Mouse (Mus musculus) kidney, adult 11 months (tissue): ENCODE measurements around the gene Igsf11.

Experiments used
- DNase-seq: peaks from one replicate; pipeline ENCODE4 v3.0.0; 2022

Igsf11 gene

GRCm38 (mm10) chr16:38986410-38986809 lies 93.9 kb downstream of the Igsf11 start:
- DNase-seq = no peak

GRCm38 (mm10) chr16:38993711-38994110 lies 101.2 kb downstream of the Igsf11 start:
- no peak for DNase-seq

- no peak for DNase-seq
Observed at GRCm38 (mm10) chr16:38998496-38999258, 106.2 kb downstream of the Igsf11 start.

- DNase-seq = no peak
Observed at GRCm38 (mm10) chr16:38999298-38999697, 106.8 kb downstream of the Igsf11 start.

GRCm38 (mm10) chr16:39006978-39007377 lies 114.5 kb downstream of the Igsf11 start:
- DNase-seq = no peak

GRCm38 (mm10) chr16:39019449-39019848 lies 127.0 kb downstream of the Igsf11 start:
- DNase-seq = no peak

- DNase-seq = no peak
Observed at GRCm38 (mm10) chr16:39025989-39026736, 133.7 kb downstream of the Igsf11 start.

- no peak for DNase-seq
Observed at GRCm38 (mm10) chr16:39031350-39031749, 138.9 kb downstream of the Igsf11 start.

- DNase-seq = no peak
Observed at GRCm38 (mm10) chr16:39037257-39037656, 144.8 kb downstream of the Igsf11 start.

- no peak for DNase-seq
Observed at GRCm38 (mm10) chr16:39044381-39044780, 151.9 kb downstream of the Igsf11 start.

- peak; percentile 19 for DNase-seq
Observed at GRCm38 (mm10) chr16:39048889-39049288, 156.4 kb downstream of the Igsf11 start.

GRCm38 (mm10) chr16:39052971-39053370 lies 160.5 kb downstream of the Igsf11 start:
- DNase-seq = peak; percentile 17

- DNase-seq = no peak
Observed at GRCm38 (mm10) chr16:39053779-39054178, 161.3 kb downstream of the Igsf11 start.

- no peak for DNase-seq
Observed at GRCm38 (mm10) chr16:39056061-39056460, 163.6 kb downstream of the Igsf11 start.

GRCm38 (mm10) chr16:39056961-39057360 lies 164.5 kb downstream of the Igsf11 start:
- no peak for DNase-seq

GRCm38 (mm10) chr16:39058869-39059268 lies 166.4 kb downstream of the Igsf11 start:
- DNase-seq = no peak

GRCm38 (mm10) chr16:39062596-39062995 lies 170.1 kb downstream of the Igsf11 start:
- DNase-seq = no peak

- DNase-seq = no peak
Observed at GRCm38 (mm10) chr16:39065576-39065975, 173.1 kb downstream of the Igsf11 start.

GRCm38 (mm10) chr16:39071431-39071830 lies 179.0 kb downstream of the Igsf11 start:
- no peak for DNase-seq
